Mouse (Mus musculus): ENCODE measurements at regions not wholly inside any gene's neighbourhood (a gene's known extent, or its start where the extent isn't known, plus 50 kb on each side); places are given as distances from the start of the nearest gene placed in this dataset.
A peak's percentile ranks its signal among the peaks of the same experiment; 100 is the strongest.

GRCm38 (mm10) chr11:31789967-31790366 is 82.0 kb upstream of the Cpeb4 start:
- 80% methylated on average over 3 of the region's 3 CpGs for WGBS

GRCm38 (mm10) chr11:31791264-31791663 is 80.7 kb upstream of the Cpeb4 start:
- TF ChIP-seq CTCF (IDR thresholded peaks at IDR 0.05; ENCODE audit: insufficient read depth, low read length) (no peak), POLR2A (IDR thresholded peaks at IDR 0.05; ENCODE audit: borderline replicate concordance, extremely low read depth, low read depth, low read length) (no peak)
- no peak overlapping the region for H3K4me3 ChIP-seq (replicated peaks; ENCODE audit: extremely low read depth, low read depth, low read length)
- WGBS = 65% methylated on average over 2 of the region's 2 CpGs
- H3K4me1 ChIP-seq (ENCODE audit: control insufficient read depth, insufficient read depth, low read length) = 0 out of 2 replicates have a peak, but pooled peaks cover 2% of the 10 kb centered on the region
- DNase-seq = no peak

More at GRCm38 (mm10) chr11:31789967-31790366, 82.0 kb upstream of the Cpeb4 start:
- TF ChIP-seq POLR2A (IDR thresholded peaks at IDR 0.05; ENCODE audit: borderline replicate concordance, extremely low read depth, low read depth, low read length) = no peak
- TF ChIP-seq CTCF (IDR thresholded peaks at IDR 0.05; ENCODE audit: insufficient read depth, low read length) = no peak
- H3K4me1 ChIP-seq (ENCODE audit: control insufficient read depth, insufficient read depth, low read length) = no peaks in the 10 kb centered on the region
- DNase-seq = no peak
- no peak overlapping the region for H3K4me3 ChIP-seq (replicated peaks; ENCODE audit: extremely low read depth, low read depth, low read length)

GRCm38 (mm10) chr11:31795084-31795483 is 76.9 kb upstream of the Cpeb4 start:
- TF ChIP-seq POLR2A (IDR thresholded peaks at IDR 0.05; ENCODE audit: borderline replicate concordance, extremely low read depth, low read depth, low read length) (no peak), CTCF (IDR thresholded peaks at IDR 0.05; ENCODE audit: insufficient read depth, low read length) (no peak)
- no peak overlapping the region for H3K4me3 ChIP-seq (replicated peaks; ENCODE audit: extremely low read depth, low read depth, low read length)
- no peak for DNase-seq
- H3K4me1 ChIP-seq (ENCODE audit: control insufficient read depth, insufficient read depth, low read length) = peaks cover 4% of the 10 kb centered on the region; the same call in 1 of the 2 replicates
- WGBS = 57% methylated on average over 8 of the region's 8 CpGs

- WGBS = 25% methylated on average over 6 of the region's 6 CpGs
- TF ChIP-seq CTCF (IDR thresholded peaks at IDR 0.05; ENCODE audit: insufficient read depth, low read length) = no peak
- TF ChIP-seq POLR2A (IDR thresholded peaks at IDR 0.05; ENCODE audit: borderline replicate concordance, extremely low read depth, low read depth, low read length) = no peak
- DNase-seq = no peak
- no peak overlapping the region for H3K4me3 ChIP-seq (replicated peaks; ENCODE audit: extremely low read depth, low read depth, low read length)
- H3K4me1 ChIP-seq (ENCODE audit: control insufficient read depth, insufficient read depth, low read length) = peaks cover 4% of the 10 kb centered on the region; the same call in 1 of the 2 replicates
Observed at GRCm38 (mm10) chr11:31796245-31796644, 75.8 kb upstream of the Cpeb4 start.

- H3K4me1 ChIP-seq (ENCODE audit: control insufficient read depth, insufficient read depth, low read length) = peaks cover 9% of the 10 kb centered on the region
- no peak overlapping the region for H3K4me3 ChIP-seq (replicated peaks; ENCODE audit: extremely low read depth, low read depth, low read length)
- 76% methylated on average over 4 of the region's 4 CpGs for WGBS
- no peak for TF ChIP-seq POLR2A (IDR thresholded peaks at IDR 0.05; ENCODE audit: borderline replicate concordance, extremely low read depth, low read depth, low read length)
- TF ChIP-seq CTCF (IDR thresholded peaks at IDR 0.05; ENCODE audit: insufficient read depth, low read length) = no peak
- DNase-seq = peak; percentile 11
Observed at GRCm38 (mm10) chr11:31801575-31801974, 70.4 kb upstream of the Cpeb4 start.

GRCm38 (mm10) chr11:31803319-31803891 is 68.6 kb upstream of the Cpeb4 start:
- TF ChIP-seq CTCF (IDR thresholded peaks at IDR 0.05; ENCODE audit: insufficient read depth, low read length) = no peak
- TF ChIP-seq POLR2A (IDR thresholded peaks at IDR 0.05; ENCODE audit: borderline replicate concordance, extremely low read depth, low read depth, low read length) = no peak
- peak; percentile 29 for DNase-seq
- Histone ChIP-seq H3K4me1 (ENCODE audit: control insufficient read depth, insufficient read depth, low read length) (peaks cover 18% of the 10 kb centered on the region), H3K4me3 (replicated peaks; ENCODE audit: extremely low read depth, low read depth, low read length) (no peak overlapping the region)
- 34% methylated on average over 3 of the region's 3 CpGs for WGBS

- 70% methylated on average over 6 of the region's 6 CpGs for WGBS
- DNase-seq = no peak
- TF ChIP-seq POLR2A (IDR thresholded peaks at IDR 0.05; ENCODE audit: borderline replicate concordance, extremely low read depth, low read depth, low read length) (no peak), CTCF (IDR thresholded peaks at IDR 0.05; ENCODE audit: insufficient read depth, low read length) (no peak)
Observed at GRCm38 (mm10) chr11:31804518-31804917, 67.5 kb upstream of the Cpeb4 start.

GRCm38 (mm10) chr11:31807461-31808215 is 64.4 kb upstream of the Cpeb4 start:
- TF ChIP-seq POLR2A (IDR thresholded peaks at IDR 0.05; ENCODE audit: borderline replicate concordance, extremely low read depth, low read depth, low read length) (no peak), CTCF (IDR thresholded peaks at IDR 0.05; ENCODE audit: insufficient read depth, low read length) (no peak)
- Histone ChIP-seq H3K4me1 (ENCODE audit: control insufficient read depth, insufficient read depth, low read length) (peaks cover 27% of the 10 kb centered on the region), H3K4me3 (replicated peaks; ENCODE audit: extremely low read depth, low read depth, low read length) (no peak overlapping the region)
- peak; percentile 49 for DNase-seq
- whole genome bisulfite sequencing = 53% methylated on average over 8 of the region's 8 CpGs

More at GRCm38 (mm10) chr11:31804518-31804917, 67.5 kb upstream of the Cpeb4 start:
- Histone ChIP-seq H3K4me3 (replicated peaks; ENCODE audit: extremely low read depth, low read depth, low read length) (no peak overlapping the region), H3K4me1 (ENCODE audit: control insufficient read depth, insufficient read depth, low read length) (peaks cover 22% of the 10 kb centered on the region)

- WGBS = 61% methylated on average over 5 of the region's 5 CpGs
- H3K4me1 ChIP-seq (ENCODE audit: control insufficient read depth, insufficient read depth, low read length) = peaks cover 27% of the 10 kb centered on the region
- TF ChIP-seq POLR2A (IDR thresholded peaks at IDR 0.05; ENCODE audit: borderline replicate concordance, extremely low read depth, low read depth, low read length) = no peak
- no peak for TF ChIP-seq CTCF (IDR thresholded peaks at IDR 0.05; ENCODE audit: insufficient read depth, low read length)
- peak; percentile 33 for DNase-seq
- no peak overlapping the region for H3K4me3 ChIP-seq (replicated peaks; ENCODE audit: extremely low read depth, low read depth, low read length)
Observed at GRCm38 (mm10) chr11:31808216-31808838, 63.7 kb upstream of the Cpeb4 start.
